Mouse (Mus musculus): ENCODE data around the gene 4930467E23Rik.
"Not testable (repeated sequence)": the region's sequence is repeated elsewhere in the genome, so short reads cannot be mapped to it uniquely, and the experiment has no call there.

DNA sequence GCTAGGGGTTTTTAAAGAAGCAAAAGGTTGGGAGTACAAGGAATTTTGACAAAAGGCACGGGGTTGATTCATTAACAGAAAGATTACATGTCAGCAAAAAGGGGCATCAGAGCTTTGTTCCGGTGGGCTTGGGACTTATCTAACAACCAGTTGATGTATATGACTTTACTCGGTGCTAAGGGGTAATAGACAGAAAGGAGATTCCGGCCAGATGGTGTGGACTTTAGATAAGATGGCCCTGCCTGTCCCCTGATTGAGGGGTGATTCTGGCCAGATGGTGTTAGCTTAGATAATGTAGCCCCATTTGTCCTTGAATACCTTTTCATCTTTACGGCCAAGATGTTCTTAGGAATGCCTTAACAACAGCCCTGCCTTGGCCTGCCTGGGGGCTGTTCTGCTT is 54.5 kb downstream of the 4930467E23Rik start:
- not testable (repeated sequence) for TF ChIP-seq CTCF, POLR2A (IDR thresholded peaks at IDR 0.05; ENCODE audit: insufficient read depth, low read depth, low read length)

Measured in olfactory bulb, adult 2 months (tissue).